Mouse (Mus musculus): ENCODE measurements around the gene Ttc3.

DNA sequence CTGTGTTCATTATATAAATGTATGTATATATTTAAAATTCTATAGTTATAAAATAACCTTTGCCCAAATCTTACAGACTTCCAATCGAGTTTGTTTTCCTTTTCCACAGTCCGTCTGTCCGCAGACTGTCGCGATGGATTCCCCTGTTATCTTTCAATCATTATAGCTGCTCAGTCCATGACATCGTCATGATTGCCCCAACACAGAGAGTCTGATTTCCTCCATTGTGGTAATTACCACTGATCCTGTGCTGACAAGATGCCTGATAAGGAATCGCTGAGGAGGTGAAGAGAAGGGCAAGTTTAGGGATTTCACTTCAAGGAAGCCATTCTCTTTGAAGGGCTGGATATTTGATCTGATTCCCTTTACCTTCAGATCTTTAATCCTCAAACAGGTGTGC is 14.4 kb upstream of the Ttc3 start:
- TF ChIP-seq POLR2A (IDR thresholded peaks at IDR 0.05; ENCODE audit: insufficient read depth, low read length) (no peak), CTCF (IDR thresholded peaks at IDR 0.05; ENCODE audit: low read depth, low read length) (no peak), EP300 (IDR thresholded peaks at IDR 0.05; ENCODE audit: insufficient read depth, low read depth, low read length) (no peak)
